Mouse (Mus musculus): ENCODE results near the gene Wnt5b.
A peak's percentile ranks its signal among the peaks of the same experiment; 100 is the strongest.
"Not testable (repeated sequence)": the region's sequence is repeated elsewhere in the genome, so short reads cannot be mapped to it uniquely, and the experiment has no call there.

Wnt5b gene

GRCm38 (mm10) chr6:119449060-119449499 lies 95.1 kb downstream of the Wnt5b start:
- peak; percentile 78 for DNase-seq

GRCm38 (mm10) chr6:119448321-119449059 lies 95.7 kb downstream of the Wnt5b start:
- DNase-seq, result no peak

- DNase-seq, result no peak
These were observed 98.2 kb downstream of the Wnt5b start for GRCm38 (mm10) chr6:119445671-119446607.

GRCm38 (mm10) chr6:119443742-119444645 lies 100.2 kb downstream of the Wnt5b start:
- peak; percentile 77 for DNase-seq

- not testable (repeated sequence) for DNase-seq
These were observed 101.4 kb downstream of the Wnt5b start for GRCm38 (mm10) chr6:119442729-119443128.

GRCm38 (mm10) chr6:119437894-119438761 lies 106.0 kb downstream of the Wnt5b start:
- no peak for DNase-seq

GRCm38 (mm10) chr6:119434394-119434793 lies 109.8 kb downstream of the Wnt5b start:
- no peak for DNase-seq

GRCm38 (mm10) chr6:119431751-119432324 lies 112.3 kb downstream of the Wnt5b start:
- DNase-seq, result no peak

- peak; percentile 81 for DNase-seq
These were observed 113.6 kb downstream of the Wnt5b start for GRCm38 (mm10) chr6:119430508-119430907.

- no peak for DNase-seq
These were observed 114.8 kb downstream of the Wnt5b start for GRCm38 (mm10) chr6:119429311-119429710.

GRCm38 (mm10) chr6:119428611-119429010 lies 115.5 kb downstream of the Wnt5b start:
- no peak for DNase-seq

GRCm38 (mm10) chr6:119421001-119421400 lies 123.1 kb downstream of the Wnt5b start:
- DNase-seq, result no peak

- no peak for DNase-seq
These were observed 123.8 kb downstream of the Wnt5b start for GRCm38 (mm10) chr6:119420357-119420756.

- DNase-seq, result no peak
These were observed 124.7 kb downstream of the Wnt5b start for GRCm38 (mm10) chr6:119419412-119419811.

- peak; percentile 14 for DNase-seq
These were observed 125.5 kb downstream of the Wnt5b start for GRCm38 (mm10) chr6:119418392-119419251.

GRCm38 (mm10) chr6:119417821-119418220 lies 126.3 kb downstream of the Wnt5b start:
- DNase-seq, result no peak

GRCm38 (mm10) chr6:119417354-119417753 lies 126.8 kb downstream of the Wnt5b start, which contains the start of gene Adipor2:
TSS of gene Adipor2 (minus strand) at chr6:119417704.
- peak; percentile 46 for DNase-seq

GRCm38 (mm10) chr6:119416643-119417042 lies 127.5 kb downstream of the Wnt5b start:
- DNase-seq, result no peak

GRCm38 (mm10) chr6:119414262-119415043 lies 129.7 kb downstream of the Wnt5b start:
- DNase-seq, result no peak

All from kidney, adult 18-20 months (tissue).